Mouse (Mus musculus) layer of hippocampus, adult 9-11 months (tissue): ENCODE measurements around the gene Ppp1r18.
"Not testable (repeated sequence)": the region's sequence is repeated elsewhere in the genome, so short reads cannot be mapped to it uniquely, and the experiment has no call there.

ENCODE experiments used
- DNase-seq: peaks from one replicate; pipeline ENCODE4 v3.0.0; 2022

Ppp1r18 gene

DNA sequence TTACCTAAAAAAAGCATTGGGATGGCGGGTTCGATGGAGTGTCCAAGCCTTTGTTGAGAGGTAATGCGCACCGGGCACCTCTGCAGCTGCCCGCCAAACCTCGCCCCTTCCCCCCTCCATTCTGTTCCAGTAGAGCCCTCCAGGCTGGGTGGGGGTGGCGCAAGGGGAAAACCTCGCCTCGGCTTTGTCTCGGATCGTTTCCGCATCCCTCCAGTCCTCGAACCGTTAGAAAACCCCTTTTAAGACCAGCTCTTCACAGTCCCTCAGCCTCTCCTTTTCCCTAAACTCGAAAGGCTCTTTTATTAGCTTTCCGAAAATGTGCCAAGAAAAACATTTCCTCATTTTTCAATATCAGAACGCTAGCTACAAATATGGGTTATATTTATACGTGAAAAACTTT, 27.9 kb upstream of the Ppp1r18 start:
- no peak for DNase-seq

DNA sequence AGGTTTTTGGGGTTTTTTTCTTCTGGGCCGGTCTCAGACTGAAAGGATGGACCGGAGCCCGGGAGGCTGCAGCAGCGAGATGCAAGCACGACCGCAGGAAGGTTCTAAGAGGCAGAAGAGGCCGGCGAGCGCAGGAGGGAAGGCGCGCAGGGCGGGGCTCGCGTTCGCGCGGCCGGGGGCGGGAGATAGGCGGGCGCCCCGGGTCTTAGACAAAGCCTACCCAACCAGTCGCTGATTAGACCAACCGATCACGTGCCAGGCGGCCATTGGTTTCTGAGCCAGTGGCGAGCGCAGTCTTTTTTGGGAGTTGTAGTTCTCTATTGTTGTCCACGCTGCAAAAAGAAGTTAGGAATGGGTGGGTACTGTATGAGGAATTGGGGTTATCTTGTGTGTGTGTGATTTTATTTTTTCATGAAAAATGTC, 27.3 kb upstream of the Ppp1r18 start, which contains the start of gene Tubb5:
Gene Tubb5, minus strand, starts transcription at position 185 of the 423 bp plus-strand sequence.
- peak; percentile 98 for DNase-seq

DNA sequence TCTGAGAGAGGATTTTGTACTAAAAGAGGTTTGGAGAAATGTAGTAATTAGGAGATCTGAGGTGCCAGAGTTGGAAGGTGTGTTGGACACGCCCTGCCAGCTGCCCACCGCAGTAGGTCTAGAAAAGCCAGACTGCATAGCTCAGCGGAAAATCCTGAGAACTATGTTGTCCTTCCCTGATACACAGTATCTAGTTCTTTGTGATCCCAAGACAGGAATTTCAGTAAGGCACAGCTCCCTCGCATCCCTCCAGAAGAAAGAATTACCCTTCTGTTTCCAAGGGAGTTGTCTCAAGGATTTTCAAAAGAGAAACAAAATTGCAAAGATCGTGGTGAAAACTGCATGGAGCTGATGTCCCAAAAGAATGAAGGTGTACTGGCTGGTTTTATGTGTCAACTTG, 26.8 kb upstream of the Ppp1r18 start:
- no peak for DNase-seq

DNA sequence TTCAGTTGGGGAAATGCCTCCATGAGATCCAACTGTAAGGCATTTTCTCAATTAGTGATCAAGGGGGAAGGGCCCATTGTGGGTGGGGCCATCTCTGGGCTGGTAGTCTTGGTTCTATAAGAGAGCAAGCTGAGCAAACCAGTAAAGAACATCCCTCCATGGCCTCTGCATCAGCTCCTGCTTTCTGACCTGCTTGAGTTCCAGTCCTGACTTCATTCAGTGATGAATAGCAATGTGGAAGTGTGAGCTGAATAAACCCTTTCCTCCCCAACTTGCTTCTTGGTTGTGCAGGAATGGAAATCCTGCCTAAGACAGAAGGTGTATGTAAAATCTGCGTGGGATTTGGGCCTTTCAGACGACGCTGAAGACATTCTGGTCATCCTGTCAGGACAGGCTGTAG, 26.4 kb upstream of the Ppp1r18 start:
- not testable (repeated sequence) for DNase-seq

DNA sequence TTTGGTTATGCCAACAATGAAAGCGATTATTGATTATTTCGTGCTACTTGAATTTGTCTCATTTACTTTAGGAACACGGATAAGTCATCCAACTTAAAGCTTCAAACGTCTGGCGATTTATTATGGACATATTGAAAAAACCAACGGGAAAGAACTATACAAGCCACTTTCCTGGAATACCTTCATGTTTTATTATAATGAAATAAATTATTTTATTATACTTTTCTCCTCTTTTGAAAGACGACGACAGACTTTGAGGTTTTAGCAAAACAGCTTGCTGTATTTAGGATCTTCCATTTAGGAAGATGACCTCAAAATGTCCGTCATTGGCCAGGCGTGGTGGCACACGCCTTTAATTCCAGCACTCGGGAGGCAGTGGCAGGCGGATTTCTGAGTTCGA, 24.8 kb upstream of the Ppp1r18 start:
- DNase-seq: no peak

DNA sequence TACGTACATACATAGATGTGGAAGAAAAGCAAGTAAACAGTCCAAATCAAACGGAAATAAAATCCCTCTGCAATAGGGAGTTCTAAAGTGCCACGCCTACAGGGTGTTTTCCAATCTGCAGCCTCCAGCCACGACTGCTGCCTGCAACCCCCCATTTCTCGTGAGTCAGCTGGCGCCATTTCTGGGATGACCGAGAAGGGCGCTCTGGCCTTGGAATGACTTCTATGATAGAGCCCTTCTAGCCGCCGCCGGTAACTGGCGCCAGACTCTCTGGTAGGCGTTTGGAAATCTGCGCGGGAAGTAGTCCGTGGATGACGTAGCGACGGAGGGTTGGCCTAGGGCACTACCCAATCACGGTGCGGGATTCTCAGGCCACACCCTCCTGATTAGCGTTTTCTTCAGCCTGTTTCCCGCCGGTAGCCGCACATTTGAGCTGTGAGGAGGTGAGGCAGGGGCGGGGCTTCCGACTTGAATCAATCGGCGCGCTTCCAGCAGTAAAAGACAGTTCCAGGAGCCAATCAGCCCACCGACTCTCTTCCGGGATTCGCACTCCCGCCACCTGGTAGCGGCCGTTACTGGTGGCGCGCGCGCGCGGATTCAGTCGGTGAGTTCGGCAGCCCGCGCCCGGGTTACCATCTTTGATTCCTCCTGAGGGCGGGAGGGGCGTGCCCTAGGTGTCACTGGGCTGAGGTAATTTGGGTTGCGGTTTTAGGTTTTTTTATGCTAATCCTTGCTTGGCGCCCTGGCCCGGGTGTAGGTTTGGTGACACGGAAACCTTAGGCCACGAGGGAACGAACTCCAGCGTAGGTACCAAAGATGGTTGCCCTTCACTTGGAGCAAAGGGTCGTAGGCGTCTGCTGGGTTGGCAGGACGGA, 24.1 kb upstream of the Ppp1r18 start, which contains the start of gene Mdc1:
Gene Mdc1, plus strand, starts transcription at position 440 of the 875 bp plus-strand sequence.
- peak; percentile 100 for DNase-seq

DNA sequence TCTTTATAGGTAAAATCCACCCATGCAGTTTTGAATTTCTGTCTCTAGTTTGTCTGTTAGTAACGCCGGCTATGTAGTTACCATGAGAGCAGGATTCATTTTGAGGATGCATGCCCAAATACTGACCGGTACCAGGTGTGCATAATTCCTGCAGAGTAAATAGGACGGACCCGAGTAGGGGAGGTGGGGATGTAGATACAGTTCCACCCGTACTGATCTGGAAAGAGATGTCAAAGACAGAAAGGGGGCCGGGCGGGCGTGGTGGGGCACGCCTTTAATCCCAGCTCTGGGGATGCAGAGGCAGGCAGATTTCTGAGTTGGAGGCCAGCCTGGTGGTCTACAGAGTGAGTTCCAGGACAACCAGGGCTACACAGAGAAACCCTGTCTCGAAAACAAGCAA, 23.4 kb upstream of the Ppp1r18 start:
- DNase-seq: no peak

DNA sequence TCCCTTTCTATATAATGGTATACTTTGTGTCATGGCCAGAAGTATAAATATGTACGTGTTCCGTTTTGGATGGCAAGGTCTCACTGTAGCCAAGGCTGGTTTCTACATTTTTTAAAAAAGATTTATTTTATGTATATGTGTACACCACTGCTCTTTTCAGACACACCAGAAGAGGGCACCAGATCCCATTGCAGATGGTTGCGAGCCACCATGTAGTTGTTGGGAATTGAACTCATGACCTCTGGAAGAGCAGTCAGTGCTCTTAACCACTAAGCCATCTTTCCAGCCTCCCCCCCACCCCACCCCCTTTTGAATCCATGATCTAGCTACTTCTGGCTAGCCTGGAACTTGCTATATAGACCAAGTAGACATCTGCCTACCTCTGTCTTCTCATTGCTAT, 21.9 kb upstream of the Ppp1r18 start:
- DNase-seq: no peak

DNA sequence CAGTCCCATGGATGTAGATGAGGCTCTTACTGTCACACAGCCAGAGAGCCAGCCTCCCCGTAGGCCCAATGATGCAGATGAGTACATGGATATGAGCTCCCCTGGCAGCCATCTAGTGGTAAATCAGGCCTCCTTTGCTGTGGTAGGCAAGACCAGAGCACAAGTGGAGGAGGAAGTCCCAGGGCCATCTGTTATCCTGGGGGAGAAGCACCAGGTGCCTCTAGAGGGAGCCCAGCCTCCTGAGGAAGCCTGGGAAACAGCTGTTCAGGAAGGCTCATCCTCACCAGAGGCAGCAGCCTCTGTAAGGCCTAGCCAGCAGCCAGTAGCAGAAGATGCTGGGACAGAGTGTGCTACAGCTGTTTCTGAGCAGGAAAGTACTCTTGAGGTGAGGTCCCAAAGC, 17.3 kb upstream of the Ppp1r18 start:
- peak; percentile 62 for DNase-seq

DNA sequence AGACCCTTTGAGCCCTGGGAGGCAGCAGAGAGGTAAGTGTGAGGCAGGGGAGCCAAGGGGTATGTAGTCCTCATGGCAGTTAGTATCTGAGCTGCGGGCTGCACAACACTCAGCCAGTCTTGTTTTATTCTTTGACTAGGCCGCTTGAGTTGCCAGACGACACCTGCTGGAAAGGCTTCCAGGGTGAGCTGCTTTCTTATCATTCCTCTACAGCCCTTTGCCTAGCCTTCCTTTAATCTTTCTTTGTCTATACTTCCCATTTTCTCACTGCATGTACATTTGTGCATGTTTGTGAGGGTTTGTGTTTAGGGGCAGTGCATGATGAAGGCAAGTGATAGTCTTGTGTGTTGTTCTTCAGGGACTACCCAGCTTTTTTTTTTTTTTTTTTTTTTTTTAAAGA, 14.4 kb upstream of the Ppp1r18 start:
- DNase-seq: no peak

DNA sequence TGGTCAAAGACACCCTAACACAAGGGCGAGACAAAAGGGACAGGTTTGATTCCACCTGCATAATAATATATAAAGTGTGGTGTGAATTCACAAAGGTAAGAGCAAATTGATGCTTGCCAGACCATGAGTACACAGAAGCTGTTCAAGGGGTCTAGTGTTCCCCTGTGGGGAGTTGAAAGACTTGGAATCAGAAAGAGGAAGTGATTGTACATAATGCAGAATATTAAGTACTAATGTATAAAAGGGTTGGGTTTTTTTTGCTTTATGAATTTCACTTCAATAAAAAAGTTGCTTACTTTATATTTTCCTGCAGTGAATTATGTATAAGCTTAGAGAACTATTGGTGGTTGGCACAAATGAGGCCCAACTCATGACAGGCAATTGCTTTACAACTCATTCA, 6.0 kb upstream of the Ppp1r18 start:
- no peak for DNase-seq

DNA sequence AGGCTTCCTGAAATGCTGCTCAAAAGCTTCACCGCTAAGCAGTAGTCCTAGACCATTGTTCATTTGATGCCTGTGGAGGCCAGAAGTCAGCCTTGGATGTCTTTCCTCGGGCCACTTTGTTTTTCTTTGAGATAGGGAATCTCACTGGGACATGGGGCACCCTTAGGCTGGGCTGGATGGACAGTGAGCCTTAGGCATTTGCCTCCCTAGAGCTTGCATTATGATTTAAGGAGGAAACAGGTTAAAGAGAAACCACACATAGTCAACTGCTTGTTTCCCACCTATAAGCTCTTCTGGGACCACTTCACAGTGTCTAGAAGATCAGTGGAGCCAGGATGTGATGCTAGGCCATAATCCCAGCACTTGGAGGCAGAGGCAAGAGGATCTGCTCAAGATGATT, 5.6 kb upstream of the Ppp1r18 start:
- no peak for DNase-seq

DNA sequence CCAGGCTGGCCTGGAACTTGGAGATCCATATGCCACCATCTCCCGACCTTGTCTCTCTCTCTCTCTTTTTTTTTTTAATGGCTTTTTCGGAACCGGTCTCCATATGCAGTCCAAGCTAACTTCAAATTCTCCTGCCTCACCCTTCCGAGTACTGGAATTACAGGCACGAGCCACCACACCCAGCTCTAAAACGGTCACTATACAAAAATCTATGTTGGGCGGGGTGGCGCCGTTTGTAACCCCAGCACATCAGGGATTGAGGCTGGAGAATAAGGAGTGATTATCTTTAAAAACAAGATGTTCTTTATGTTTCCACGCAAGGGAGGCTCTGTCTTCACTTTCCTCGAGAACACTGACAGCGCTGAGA, 4.6 kb upstream of the Ppp1r18 start:
- DNase-seq: no peak

DNA sequence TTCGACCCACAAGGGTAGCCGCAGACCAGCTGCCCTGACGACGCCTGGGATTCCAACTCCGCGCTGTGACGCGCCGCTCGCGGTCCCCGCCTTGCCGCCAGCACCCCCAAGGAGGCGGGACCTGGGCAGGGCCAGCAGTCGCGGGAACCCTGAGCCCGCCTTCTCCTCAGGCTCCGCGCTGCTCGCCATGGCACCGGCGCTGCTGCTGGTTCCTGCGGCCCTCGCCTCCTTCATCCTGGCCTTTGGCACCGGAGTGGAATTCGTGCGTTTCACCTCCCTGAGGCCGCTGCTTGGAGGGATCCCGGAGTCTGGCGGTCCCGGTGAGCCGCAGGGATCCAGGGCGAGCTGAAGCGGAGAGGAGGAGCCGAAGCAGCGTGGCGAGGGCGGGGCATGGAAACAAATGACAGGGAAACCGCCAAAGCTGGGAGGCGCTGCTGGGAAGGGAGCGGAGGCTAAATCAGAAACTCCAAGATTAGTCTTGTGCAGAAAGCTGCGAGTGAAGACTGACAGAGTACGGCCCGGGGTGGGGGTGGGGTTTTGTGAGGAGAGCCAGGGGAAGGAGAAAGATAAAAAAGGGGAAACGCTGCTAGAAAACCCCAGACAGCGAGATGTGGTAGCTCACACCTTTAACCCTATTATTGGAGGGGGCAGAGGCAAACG, 4.1 kb upstream of the Ppp1r18 start, which contains the start of gene Nrm:
Gene Nrm, plus strand, starts transcription at position 121 of the 660 bp plus-strand sequence.
- peak; percentile 86 for DNase-seq

DNA sequence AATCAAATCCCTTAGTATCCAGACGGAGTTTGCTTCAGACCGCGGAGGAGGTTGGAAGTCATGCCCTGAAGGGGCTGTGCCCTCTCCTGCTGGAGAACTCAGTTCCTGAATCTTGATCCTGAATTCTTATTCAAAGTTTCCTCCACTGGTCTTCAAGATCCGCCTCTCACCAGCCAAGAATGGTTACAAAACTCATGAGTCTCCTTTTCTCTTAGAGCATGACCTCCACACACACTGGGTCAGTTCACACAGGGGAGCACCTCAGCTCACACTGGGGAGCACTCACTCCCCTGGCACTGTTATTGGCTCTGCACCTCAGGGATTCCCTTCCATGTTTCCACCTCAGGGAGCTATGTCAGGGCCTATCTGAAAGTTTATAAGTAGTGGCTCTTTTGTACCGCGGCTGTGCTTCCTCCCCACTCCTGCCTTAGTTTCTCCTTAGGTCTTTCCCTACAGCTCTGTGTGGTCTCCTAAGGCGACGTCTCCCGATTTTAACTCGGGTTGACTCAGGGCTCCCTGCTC, 500 bp upstream of the Ppp1r18 start:
- DNase-seq: no peak

DNA sequence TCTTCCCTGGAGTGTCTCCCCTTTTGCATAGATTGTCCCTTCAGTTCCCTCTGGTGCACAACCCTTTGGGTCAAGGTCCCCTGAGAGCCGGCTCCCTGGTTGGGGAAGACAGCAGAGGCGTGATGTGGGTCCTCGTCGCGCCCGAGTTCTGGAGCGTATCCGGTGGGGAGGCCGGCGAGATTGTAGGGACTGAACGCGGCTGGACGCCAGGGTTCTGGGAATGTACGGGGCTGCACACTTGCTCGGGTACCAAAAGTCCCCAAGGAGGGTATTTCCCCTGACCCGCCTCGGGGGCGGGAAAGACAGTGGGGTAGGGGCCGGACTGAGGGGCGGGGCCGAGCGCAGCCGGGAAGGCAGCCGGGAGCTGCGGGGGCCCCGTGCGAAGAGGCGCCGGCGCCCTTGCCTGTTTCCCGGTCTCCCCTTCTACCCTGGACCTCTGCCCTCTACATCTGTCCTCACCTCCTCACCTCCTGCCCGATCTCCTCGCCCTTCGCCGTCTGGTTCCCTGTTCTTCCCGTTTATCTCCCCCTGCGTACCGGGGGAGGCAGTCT, 963 bp downstream of the Ppp1r18 start:
- no peak for DNase-seq

DNA sequence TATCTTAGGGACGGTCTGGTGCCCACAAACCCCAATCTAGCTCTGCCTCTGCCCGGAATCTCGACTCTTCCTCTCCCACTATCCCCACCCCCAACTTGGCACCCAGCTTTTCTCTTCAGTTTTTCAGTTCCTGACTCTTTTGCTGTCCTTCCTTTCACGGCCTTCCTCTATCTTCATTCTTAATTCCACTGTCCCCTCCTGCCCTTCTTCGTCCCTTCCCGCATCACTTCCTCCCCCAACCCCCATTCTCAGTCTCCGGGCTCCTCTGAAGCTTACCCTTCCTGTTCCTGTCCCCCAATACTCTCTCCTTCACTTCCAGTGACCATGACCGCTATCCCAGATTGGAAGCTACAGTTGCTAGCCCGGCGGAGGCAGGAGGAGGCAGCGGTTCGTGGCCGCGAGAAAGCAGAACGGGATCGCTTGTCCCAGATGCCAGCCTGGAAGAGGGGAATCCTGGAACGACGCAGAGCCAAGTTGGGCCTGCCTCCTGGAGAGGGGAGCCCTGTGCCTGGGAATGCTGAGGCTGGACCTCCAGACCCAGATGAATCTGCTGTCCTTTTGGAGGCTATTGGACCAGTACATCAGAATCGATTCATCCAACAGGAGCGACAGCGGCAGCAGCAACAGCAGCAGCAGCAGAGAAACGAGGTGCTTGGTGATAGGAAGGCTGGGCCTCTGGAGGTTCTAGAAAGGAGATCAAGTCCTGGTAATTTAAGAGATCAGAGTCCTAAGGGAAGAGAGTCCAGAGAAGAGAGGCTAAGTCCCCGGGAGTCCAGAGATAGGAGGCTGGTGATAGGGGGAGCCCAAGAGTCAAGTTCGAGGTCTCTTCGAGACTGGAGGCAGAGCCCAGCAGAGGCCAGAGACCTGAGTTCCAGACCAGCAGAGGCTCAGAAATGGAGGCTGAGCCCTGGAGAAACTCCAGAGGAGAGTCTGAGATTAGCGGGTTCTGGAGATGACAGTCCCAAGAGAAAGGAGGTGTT, 1.8 kb downstream of the Ppp1r18 start:
- DNase-seq: no peak

DNA sequence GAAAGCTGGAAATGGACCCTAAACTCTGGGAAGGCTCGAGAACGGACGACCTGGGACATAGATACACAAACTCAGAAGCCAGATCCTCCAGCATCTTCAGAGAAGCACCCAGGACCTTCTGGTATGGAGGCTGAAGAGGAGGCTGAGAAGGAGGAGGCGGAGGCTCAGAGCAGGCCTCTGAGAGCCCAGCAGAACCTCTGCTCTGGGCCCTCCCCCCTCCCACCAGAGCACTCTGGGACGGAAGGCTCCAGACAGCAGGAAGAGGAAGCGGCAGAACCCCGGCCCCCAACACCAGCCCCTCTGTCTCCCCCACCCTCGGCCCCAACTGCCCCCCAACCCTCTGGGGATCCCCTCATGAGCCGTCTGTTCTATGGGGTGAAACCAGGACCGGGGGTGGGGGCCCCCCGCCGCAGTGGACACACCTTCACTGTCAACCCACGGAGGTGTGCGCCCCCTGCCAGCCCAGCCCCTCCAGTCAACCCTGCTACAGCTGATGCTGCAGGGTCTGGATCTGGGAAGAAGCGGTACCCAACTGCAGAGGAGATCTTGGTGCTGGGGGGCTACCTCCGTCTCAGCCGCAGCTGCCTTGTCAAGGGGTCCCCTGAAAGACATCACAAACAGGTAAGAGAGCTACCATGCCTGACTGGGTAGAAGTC, 2.9 kb downstream of the Ppp1r18 start:
- peak; percentile 31 for DNase-seq

DNA sequence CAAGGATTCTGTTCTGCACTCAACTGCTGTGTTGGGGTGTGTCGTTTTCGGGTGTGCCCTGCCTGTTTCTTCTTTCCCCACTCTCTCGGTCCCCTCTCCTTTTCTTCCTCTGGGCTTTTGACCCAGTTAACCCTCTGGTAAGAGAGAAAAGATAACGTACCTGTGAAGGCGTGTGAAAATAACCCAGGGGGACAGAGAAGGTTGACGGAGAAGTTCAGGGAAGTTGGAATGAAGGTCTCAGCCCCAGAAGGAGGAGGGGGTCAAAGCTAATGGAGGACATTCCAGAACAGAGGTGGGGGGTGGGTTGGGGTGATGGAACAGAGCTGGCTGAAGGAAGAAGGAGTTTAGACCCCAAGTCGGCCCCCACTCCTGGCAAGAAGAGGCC, 3.6 kb downstream of the Ppp1r18 start:
- no peak for DNase-seq

DNA sequence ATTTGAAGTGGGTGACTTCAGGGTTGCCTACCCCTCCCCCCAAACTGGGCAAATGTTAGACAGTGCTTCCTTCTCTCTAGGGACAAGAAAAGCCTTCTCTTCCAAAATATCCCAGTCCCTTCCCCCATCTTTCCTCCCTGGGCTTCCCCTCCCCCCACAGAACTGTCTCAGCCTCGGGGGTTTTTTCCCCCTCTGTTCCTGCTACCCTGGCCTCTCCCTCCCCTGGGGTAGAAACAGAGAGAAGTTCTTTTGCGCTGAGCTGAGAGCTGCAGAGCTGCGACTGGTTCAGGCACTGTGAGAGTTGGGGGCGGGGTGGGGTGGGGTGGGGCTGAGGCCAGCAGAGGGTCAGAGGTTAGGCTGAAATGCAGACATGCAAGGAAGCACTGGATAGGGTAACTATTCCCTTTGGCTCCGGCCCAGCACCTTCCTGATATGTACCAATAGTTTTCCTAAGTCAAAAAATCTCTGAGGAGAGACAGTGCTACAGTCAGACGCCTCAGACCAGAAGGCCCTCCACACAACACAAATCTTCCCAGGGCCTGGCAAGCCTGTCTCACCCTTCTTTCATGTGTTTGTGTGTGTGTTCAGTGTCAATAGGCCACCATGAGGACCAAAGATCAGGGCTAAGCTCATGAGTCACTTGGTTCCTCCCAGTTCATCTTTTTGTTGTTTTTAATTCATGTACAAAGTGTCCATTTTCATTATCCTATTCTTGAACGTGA, 4.1 kb downstream of the Ppp1r18 start:
- no peak for DNase-seq
